Mouse (Mus musculus): Measurements from ENCODE around the gene Pgghg. TPM values are rescaled to one million over a fixed set of nuclear protein-coding genes. Genes with fewer than 3 reads are reported as not detected.

The Pgghg gene
- total and polyA plus RNA-seq, 3 experiments, result 3.0 to 7.2 TPM; not detected in 1

- Histone ChIP-seq H3K27me3 (ENCODE audit: control insufficient read depth in 1 of 2, insufficient read depth in 2 of 2, low read length in 2 of 2) (peaks cover 0 to 2% of the 10 kb centered on the region in 2 experiments; a peak in 3 of 4 replicates), H3K4me1 (ENCODE audit: control insufficient read depth in 1 of 2, insufficient read depth in 2 of 2, low read length in 2 of 2) (no peaks in the 10 kb centered on the region), H3K9ac (ENCODE audit: control insufficient read depth, low read depth, low read length, poor library complexity, severe bottlenecking) (no peak overlapping the region), H3K79me2 (ENCODE audit: control insufficient read depth, insufficient read depth, low read length, poor library complexity) (no peaks in the 10 kb centered on the region), H3K27ac (ENCODE audit: control insufficient read depth, low read depth, low read length) (no peak overlapping the region), H3K4me3 (ENCODE audit: control insufficient read depth in 1 of 2, insufficient read depth in 1 of 2, low read depth in 2 of 2, low read length in 2 of 2) (no peak overlapping the region), H3K36me3 (ENCODE audit: control insufficient read depth in 1 of 2, insufficient read depth in 2 of 2, low read length in 2 of 2) (no peaks in the 10 kb centered on the region), H3K9me3 (replicated peaks; ENCODE audit: insufficient read depth, low read length) (no peaks in the 10 kb centered on the region)
- TF ChIP-seq CHD1 (IDR thresholded peaks at IDR 0.05; ENCODE audit: low read depth, low read length) (no peak), MAFK (IDR thresholded peaks at IDR 0.05; ENCODE audit: borderline replicate concordance, low read depth, low read length) (no peak), MYB (IDR thresholded peaks at IDR 0.05; ENCODE audit: low read depth, low read length) (no peak), SMC3 (IDR thresholded peaks at IDR 0.05; ENCODE audit: low read depth, low read length) (no peak), POLR2A (IDR thresholded peaks at IDR 0.05; ENCODE audit: control insufficient read depth in 1 of 2, insufficient read depth in 1 of 2, low read depth in 1 of 2, low read length in 2 of 2, poor library complexity in 1 of 2) (no peak), ELF1 (IDR thresholded peaks at IDR 0.05; ENCODE audit: low read depth, low read length) (no peak)
- DNase-seq (ENCODE audit: low read depth, low spot score), result no peak
These were observed 29.7 kb downstream of the Pgghg start for GRCm38 (mm10) chr7:140970931-140971330.

GRCm38 (mm10) chr7:140971479-140972171 lies 30.4 kb downstream of the Pgghg start:
- H3K9me3 ChIP-seq (replicated peaks; ENCODE audit: insufficient read depth, low read length), result no peaks in the 10 kb centered on the region
- H3K4me1 ChIP-seq (ENCODE audit: control insufficient read depth in 1 of 2, insufficient read depth in 2 of 2, low read length in 2 of 2), result no peaks in the 10 kb centered on the region
- TF ChIP-seq ZMIZ1 (IDR thresholded peaks at IDR 0.05; ENCODE audit: low read depth, low read length) (no peak), MXI1 (IDR thresholded peaks at IDR 0.05; ENCODE audit: low read depth, low read length) (no peak), GABPA (IDR thresholded peaks at IDR 0.05; ENCODE audit: low read depth, low read length) (no peak), NELFE (IDR thresholded peaks at IDR 0.05; ENCODE audit: low read depth, low read length) (no peak)
- H3K27me3 ChIP-seq (ENCODE audit: control insufficient read depth in 1 of 2, insufficient read depth in 2 of 2, low read length in 2 of 2), result peaks cover 0 to 2% of the 10 kb centered on the region in 2 experiments; a peak in 3 of 4 replicates
- no peaks in the 10 kb centered on the region for H3K79me2 ChIP-seq (ENCODE audit: control insufficient read depth, insufficient read depth, low read length, poor library complexity)
- no peak for DNase-seq (ENCODE audit: low read depth, low spot score)
- no peak overlapping the region for H3K9ac ChIP-seq (ENCODE audit: control insufficient read depth, low read depth, low read length, poor library complexity, severe bottlenecking)
- no peaks in the 10 kb centered on the region for H3K36me3 ChIP-seq (ENCODE audit: control insufficient read depth in 1 of 2, insufficient read depth in 2 of 2, low read length in 2 of 2)
- H3K4me3 ChIP-seq (ENCODE audit: control insufficient read depth in 1 of 2, insufficient read depth in 1 of 2, low read depth in 2 of 2, low read length in 2 of 2), result no peak overlapping the region
- no peak overlapping the region for H3K27ac ChIP-seq (ENCODE audit: control insufficient read depth, low read depth, low read length)

GRCm38 (mm10) chr7:140973396-140974165 lies 32.4 kb downstream of the Pgghg start:
- H3K9me3 ChIP-seq (replicated peaks; ENCODE audit: insufficient read depth, low read length), result no peaks in the 10 kb centered on the region
- no peak overlapping the region for H3K9ac ChIP-seq (ENCODE audit: control insufficient read depth, low read depth, low read length, poor library complexity, severe bottlenecking)
- H3K36me3 ChIP-seq (ENCODE audit: control insufficient read depth in 1 of 2, insufficient read depth in 2 of 2, low read length in 2 of 2), result no peaks in the 10 kb centered on the region
- no peaks in the 10 kb centered on the region for H3K79me2 ChIP-seq (ENCODE audit: control insufficient read depth, insufficient read depth, low read length, poor library complexity)
- H3K4me1 ChIP-seq (ENCODE audit: control insufficient read depth in 1 of 2, insufficient read depth in 2 of 2, low read length in 2 of 2), result no peaks in the 10 kb centered on the region
- no peak overlapping the region for H3K27ac ChIP-seq (ENCODE audit: control insufficient read depth, low read depth, low read length)
- H3K27me3 ChIP-seq (ENCODE audit: control insufficient read depth in 1 of 2, insufficient read depth in 2 of 2, low read length in 2 of 2), result peaks cover 0 to 6% of the 10 kb centered on the region in 2 experiments; a peak in 3 of 4 replicates
- no peak for TF ChIP-seq MYB (IDR thresholded peaks at IDR 0.05; ENCODE audit: low read depth, low read length)
- no peak for TF ChIP-seq CHD1 (IDR thresholded peaks at IDR 0.05; ENCODE audit: low read depth, low read length)
- no peak for TF ChIP-seq UBTF (IDR thresholded peaks at IDR 0.05; ENCODE audit: borderline replicate concordance, insufficient read depth, low read depth, low read length)
- no peak for TF ChIP-seq ETS1 (IDR thresholded peaks at IDR 0.05; ENCODE audit: low read depth, low read length)
- no peak for TF ChIP-seq ZMIZ1 (IDR thresholded peaks at IDR 0.05; ENCODE audit: low read depth, low read length)
- TF ChIP-seq POLR2A (IDR thresholded peaks at IDR 0.05; ENCODE audit: control insufficient read depth in 1 of 2, insufficient read depth in 1 of 2, low read depth in 1 of 2, low read length in 2 of 2, poor library complexity in 1 of 2), result no peak
- TF ChIP-seq SIN3A (IDR thresholded peaks at IDR 0.05; ENCODE audit: low read length), result no peak
- TF ChIP-seq E2F4 (IDR thresholded peaks at IDR 0.05; ENCODE audit: borderline replicate concordance, low read depth, low read length), result no peak
- H3K4me3 ChIP-seq (ENCODE audit: control insufficient read depth in 1 of 2, insufficient read depth in 1 of 2, low read depth in 2 of 2, low read length in 2 of 2), result no peak overlapping the region
- no peak for DNase-seq (ENCODE audit: low read depth, low spot score)

Measured in MEL (cell line).